Mouse (Mus musculus) colon, adult 2 months (tissue): ENCODE results near the gene Lrtm1. TPM values are rescaled to one million over a fixed set of nuclear protein-coding genes. Genes with fewer than 3 reads are reported as not detected.

Experiments used
- polyA plus RNA-seq: library from polyadenylated mRNA; depleted of rRNA; stranded (reverse); fragments of >200 nt; gene quantifications from 2 replicates; pipeline ENCODE4 v1.2.3, GENCODE M21; 2012; rRNA removed

The Lrtm1 gene
- polyA plus RNA-seq = not detected in 2 replicates

GRCm38 (mm10) chr14:29017883-29018282 lies at the start of gene Lrtm1:
TSS of gene Lrtm1 (plus strand) at chr14:29018208.

